Mouse (Mus musculus): ENCODE results near the gene Cyth1.

The Cyth1 gene

GRCm38 (mm10) chr11:118196824-118197388 is 51.5 kb downstream of the Cyth1 start:
- DNase-seq, result peak; percentile 27

GRCm38 (mm10) chr11:118193390-118194147 is 54.8 kb downstream of the Cyth1 start:
- peak; percentile 92 for DNase-seq

GRCm38 (mm10) chr11:118192973-118193372 is 55.4 kb downstream of the Cyth1 start:
- DNase-seq, result no peak

GRCm38 (mm10) chr11:118182768-118183167 is 65.6 kb downstream of the Cyth1 start:
- no peak for DNase-seq

- DNase-seq, result no peak
These were observed 66.0 kb downstream of the Cyth1 start for GRCm38 (mm10) chr11:118182353-118182752.

- no peak for DNase-seq
These were observed 68.2 kb downstream of the Cyth1 start for GRCm38 (mm10) chr11:118180199-118180598.

GRCm38 (mm10) chr11:118178236-118178635 is 70.2 kb downstream of the Cyth1 start:
- DNase-seq, result no peak

GRCm38 (mm10) chr11:118174752-118175151 is 73.6 kb downstream of the Cyth1 start:
- DNase-seq, result peak; percentile 46

GRCm38 (mm10) chr11:118172768-118173167 is 75.6 kb downstream of the Cyth1 start:
- DNase-seq, result no peak

GRCm38 (mm10) chr11:118170333-118170732 is 78.1 kb downstream of the Cyth1 start:
- DNase-seq, result no peak

GRCm38 (mm10) chr11:118168714-118169113 is 79.7 kb downstream of the Cyth1 start:
- DNase-seq, result no peak

GRCm38 (mm10) chr11:118166626-118167025 is 81.8 kb downstream of the Cyth1 start:
- no peak for DNase-seq

- DNase-seq, result peak; percentile 43
These were observed 82.7 kb downstream of the Cyth1 start for GRCm38 (mm10) chr11:118165681-118166080.

GRCm38 (mm10) chr11:118164566-118164965 is 83.8 kb downstream of the Cyth1 start:
- no peak for DNase-seq

GRCm38 (mm10) chr11:118162245-118162644 is 86.1 kb downstream of the Cyth1 start:
- DNase-seq, result peak; percentile 43

- no peak for DNase-seq
These were observed 87.2 kb downstream of the Cyth1 start for GRCm38 (mm10) chr11:118161240-118161639.

- no peak for DNase-seq
These were observed 87.6 kb downstream of the Cyth1 start for GRCm38 (mm10) chr11:118160763-118161162.

- no peak for DNase-seq
These were observed 89.6 kb downstream of the Cyth1 start for GRCm38 (mm10) chr11:118158753-118159152.

- peak; percentile 48 for DNase-seq
These were observed 91.8 kb downstream of the Cyth1 start for GRCm38 (mm10) chr11:118156480-118157060.

- DNase-seq, result no peak
These were observed 95.4 kb downstream of the Cyth1 start for GRCm38 (mm10) chr11:118152964-118153363.

GRCm38 (mm10) chr11:118151423-118152180 is 96.8 kb downstream of the Cyth1 start:
- DNase-seq, result no peak

GRCm38 (mm10) chr11:118150115-118150701 is 98.2 kb downstream of the Cyth1 start:
- peak; percentile 65 for DNase-seq

Measured in kidney, postnatal 10 days (tissue).